Mouse (Mus musculus) liver, postnatal 0 days (tissue): Measurements from ENCODE around the gene Olfr110. TPM values are rescaled to one million over a fixed set of nuclear protein-coding genes. Genes with fewer than 3 reads are reported as not detected.
"Not testable (repeated sequence)": the region's sequence is repeated elsewhere in the genome, so short reads cannot be mapped to it uniquely, and the experiment has no call there.

ENCODE experiments used
- ATAC-seq: fragments of 200-750 bp; cut with Nextera tagmentation; 2 replicates; pipeline ENCODE4 v1.8.0; 2017; ENCODE audit warnings: mild to moderate bottlenecking, moderate library complexity
- DNase-seq: peaks from one replicate; pipeline ENCODE4 v3.0.0-alpha.2; 2016
- H3K27ac ChIP-seq: fragments of 300-500 bp; sonication (generic); 2 replicates; pipeline ENCODE4 v1.5.1; 2014; ENCODE audit warnings: antibody characterized with exemption, moderate library complexity, mild to moderate bottlenecking, low read depth
- H3K27me3 ChIP-seq: fragments of 300-500 bp; sonication (generic); 2 replicates; pipeline ENCODE4 v1.6.1; 2014; ENCODE audit warnings: low read length, control low read depth, mixed read lengths; ENCODE audit not compliant: insufficient read depth
- H3K36me3 ChIP-seq: fragments of 300-500 bp; sonication (generic); replicated peaks from 2 replicates; pipeline ENCODE4 v1.6.1; 2014; ENCODE audit warnings: mild to moderate bottlenecking, control low read depth, low read length, moderate library complexity, mixed read lengths; ENCODE audit not compliant: insufficient read depth
- H3K4me1 ChIP-seq: fragments of 300-500 bp; sonication (generic); 2 replicates; pipeline ENCODE4 v1.6.1; 2014; ENCODE audit warnings: antibody characterized with exemption, mild to moderate bottlenecking, control low read depth; ENCODE audit not compliant: insufficient read depth
- H3K4me2 ChIP-seq: fragments of 300-500 bp; sonication (generic); 2 replicates; pipeline ENCODE4 v1.6.1; 2014; ENCODE audit warnings: low read depth, mild to moderate bottlenecking, low read length, moderate library complexity, mixed read lengths
- H3K4me3 ChIP-seq: fragments of 300-500 bp; sonication (generic); 2 replicates; pipeline ENCODE4 v1.5.1; 2014; ENCODE audit warnings: low read depth, low read length
- H3K9ac ChIP-seq: fragments of 300-500 bp; sonication (generic); replicated peaks from 2 replicates; pipeline ENCODE4 v1.6.1; 2014; ENCODE audit warnings: mild to moderate bottlenecking, moderate library complexity
- H3K9me3 ChIP-seq: fragments of 300-500 bp; sonication (generic); 2 replicates; pipeline ENCODE4 v1.6.1; 2016; ENCODE audit warnings: mild to moderate bottlenecking, control low read depth, low read length, mixed read lengths
- CTCF ChIP-seq: sonication (generic); IDR thresholded peaks from 2 replicates; pipeline ENCODE4 v1.5.1; 2016; ENCODE audit warnings: antibody characterized with exemption, low read depth
- EP300 ChIP-seq: IDR thresholded peaks from 2 replicates; pipeline ENCODE4 v1.6.1; 2016; ENCODE audit warnings: antibody characterized with exemption, low read depth, mild to moderate bottlenecking
- whole genome bisulfite sequencing: fragments of 180-500 bp; shearing (Covaris S2); extraction: QIAGEN DNeasy Blood & Tissue Kit; methylation state at CpG from one replicate; pipeline ENCODE4 v1.1.7; 2014; ENCODE audit not compliant: insufficient replicate concordance; 5-methylcytosine and 5-hydroxymethylcytosine counted together
- polyA plus RNA-seq: library from polyadenylated mRNA; unstranded; fragments of >200 nt; fragmentation: Nextera tagmentation; extraction: Ambion mirVana; gene quantifications from 2 replicates; pipeline ENCODE4 v1.2.1, GENCODE M21; 2015

Olfr110 gene
- polyA plus RNA-seq, 1 experiment from 2014 or later = not detected

DNA sequence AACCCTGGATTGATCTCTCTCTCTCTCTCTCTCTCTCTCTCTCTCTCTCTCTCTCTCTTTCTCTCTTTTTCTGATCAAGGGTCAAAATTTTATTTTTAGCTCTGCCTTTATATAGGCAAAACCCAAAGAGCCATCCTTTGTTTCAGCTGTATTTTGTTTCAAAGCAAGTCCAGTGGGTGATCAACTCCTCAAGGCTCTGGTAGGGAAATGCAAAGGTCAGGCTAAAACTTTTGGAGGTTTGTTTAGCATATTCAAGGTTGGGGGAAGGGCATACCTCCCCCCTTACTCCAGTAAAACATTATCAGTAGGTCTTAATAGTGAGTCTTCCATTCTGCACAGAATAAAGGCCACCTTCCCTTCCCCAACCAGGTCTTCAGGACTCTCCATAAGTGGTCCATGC lies 42.9 kb downstream of the Olfr110 start:
- Histone ChIP-seq H3K27ac (no peak overlapping the region), H3K4me1 (no peaks in the 10 kb centered on the region), H3K9ac (no peak overlapping the region), H3K36me3 (no peaks in the 10 kb centered on the region), H3K27me3 (no peaks in the 10 kb centered on the region), H3K9me3 (no peaks in the 10 kb centered on the region), H3K4me2 (no peak overlapping the region), H3K4me3 (no peak overlapping the region)
- DNase-seq (no peak), ATAC-seq (no peak)
- no peak for TF ChIP-seq CTCF
- TF ChIP-seq EP300 = no peak

DNA sequence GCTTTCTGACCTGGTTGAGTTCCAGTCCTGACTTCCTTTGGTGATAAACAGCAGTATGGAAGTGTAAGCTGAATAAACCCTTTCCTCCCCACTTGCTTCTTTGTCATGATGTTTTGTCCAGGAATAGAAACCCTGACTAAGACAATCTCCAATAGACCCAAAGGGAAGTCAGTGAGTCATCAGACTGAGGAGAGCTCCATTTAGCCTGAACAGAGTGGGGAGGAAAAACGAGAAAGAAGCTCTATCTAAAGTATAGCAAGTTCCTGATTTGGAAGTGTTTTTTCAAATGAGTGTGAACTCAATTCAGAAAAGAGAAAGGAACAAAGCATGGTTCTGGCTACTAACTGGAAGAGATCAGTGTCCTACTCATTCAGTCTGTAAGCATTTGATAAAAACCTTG lies 46.1 kb downstream of the Olfr110 start:
- H3K4me1 ChIP-seq, H3K9ac ChIP-seq, H3K27me3 ChIP-seq, H3K9me3 ChIP-seq, H3K36me3 ChIP-seq, H3K4me2 ChIP-seq, ATAC-seq, DNase-seq, H3K27ac ChIP-seq, H3K4me3 ChIP-seq: not testable (repeated sequence)
- 25% methylated on average over 1 of the region's 1 CpGs for WGBS

DNA sequence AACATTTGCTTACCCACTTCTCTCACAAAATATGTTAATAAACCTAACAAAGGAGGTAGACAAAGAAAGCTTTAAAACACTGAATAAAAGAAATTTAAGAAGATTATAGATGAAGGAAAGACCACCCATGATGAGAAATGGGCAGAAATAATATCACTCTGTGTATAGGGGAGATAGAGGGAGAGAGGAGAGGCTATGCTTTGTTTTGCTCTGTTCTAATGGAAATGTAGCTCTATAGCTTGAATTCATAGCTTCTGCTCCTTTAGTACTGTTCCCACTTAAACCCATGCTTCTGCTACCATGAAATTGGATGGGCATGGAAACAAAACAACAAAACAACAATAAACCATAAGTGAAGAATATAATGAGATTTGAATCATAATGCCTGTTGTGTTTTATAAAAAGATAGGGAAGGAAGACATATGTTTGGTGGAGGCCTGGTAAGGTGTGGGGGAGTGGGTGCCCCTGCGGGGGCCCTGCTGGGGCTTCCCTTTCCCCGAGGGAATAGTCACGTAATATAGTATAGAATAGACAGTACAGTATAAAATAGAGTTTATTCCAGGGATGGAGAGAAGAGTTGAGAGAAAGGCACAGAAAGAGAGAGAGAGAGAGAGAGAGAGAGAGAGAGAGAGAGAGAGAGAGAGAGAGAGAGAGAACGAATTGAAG lies 49.3 kb downstream of the Olfr110 start:
- H3K9me3 ChIP-seq = no peaks in the 10 kb centered on the region
- no peaks in the 10 kb centered on the region for H3K36me3 ChIP-seq
- H3K4me1 ChIP-seq = no peaks in the 10 kb centered on the region
- H3K9ac ChIP-seq = no peak overlapping the region
- DNase-seq (no peak), ATAC-seq (no peak)
- H3K4me2 ChIP-seq = no peak overlapping the region
- no peak overlapping the region for H3K27ac ChIP-seq
- 73% methylated on average over 4 of the region's 4 CpGs for WGBS
- no peaks in the 10 kb centered on the region for H3K27me3 ChIP-seq
- no peak for TF ChIP-seq CTCF
- TF ChIP-seq EP300 = no peak
- H3K4me3 ChIP-seq = no peak overlapping the region

DNA sequence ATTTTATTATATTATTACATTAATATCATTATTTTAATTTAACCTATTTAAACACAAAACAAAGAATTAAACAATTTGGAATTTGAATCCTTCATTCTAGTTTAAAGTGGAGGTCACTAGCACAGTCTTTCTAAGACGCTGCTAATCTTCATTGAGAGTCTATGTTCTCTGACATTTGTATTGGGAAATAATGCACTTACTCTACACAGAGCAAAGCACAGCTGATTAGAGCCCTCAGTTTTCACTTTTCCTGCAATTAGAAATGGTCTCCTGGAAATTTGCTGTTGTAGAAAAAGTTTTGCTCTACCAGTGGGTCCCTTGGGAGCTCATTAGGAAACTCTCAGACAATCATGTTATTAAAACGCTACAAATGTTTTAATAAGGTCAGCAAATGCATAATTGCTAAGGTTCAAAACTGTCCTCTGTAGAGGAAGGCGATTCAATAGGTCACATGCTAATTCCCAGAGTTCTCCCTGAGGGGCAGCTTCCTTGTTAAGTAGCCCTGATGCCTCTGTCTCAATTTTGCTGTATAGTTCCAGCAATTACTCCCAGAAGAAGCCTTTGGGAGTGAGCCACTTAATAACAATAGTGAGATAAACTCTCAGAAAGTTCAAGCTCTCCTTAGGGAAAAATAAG lies 51.6 kb downstream of the Olfr110 start:
- TF ChIP-seq EP300 (no peak), CTCF (no peak)
- H3K9ac ChIP-seq = no peak overlapping the region
- no peak for DNase-seq
- WGBS = 48% methylated on average over 3 of the region's 3 CpGs
- no peaks in the 10 kb centered on the region for H3K27me3 ChIP-seq
- no peak overlapping the region for H3K27ac ChIP-seq
- H3K9me3 ChIP-seq = no peaks in the 10 kb centered on the region
- H3K36me3 ChIP-seq = no peaks in the 10 kb centered on the region
- H3K4me1 ChIP-seq = no peaks in the 10 kb centered on the region
- H3K4me3 ChIP-seq = no peak overlapping the region
- ATAC-seq = no peak
- H3K4me2 ChIP-seq = no peak overlapping the region

Other genes starting within 250 kb of the Olfr110 start
- gene Olfr98, start 228.7 kb upstream of the Olfr110 start, polyA plus RNA-seq = not detected in 2 replicates
- 4.5 and 4.6 TPM in 2 replicates for gene H2-M3, start 222.2 kb upstream of the Olfr110 start, polyA plus RNA-seq
- gene Olfr99, start 209.0 kb upstream of the Olfr110 start, polyA plus RNA-seq = not detected in 2 replicates
- gene Olfr101, start 188.2 kb upstream of the Olfr110 start, polyA plus RNA-seq = not detected in 2 replicates
- not detected in 2 replicates for gene Olfr102, start 175.4 kb upstream of the Olfr110 start, polyA plus RNA-seq
- gene Olfr103, start 152.8 kb upstream of the Olfr110 start, polyA plus RNA-seq = not detected in 2 replicates
- not detected in 2 replicates for gene Olfr104-ps, start 132.9 kb upstream of the Olfr110 start, polyA plus RNA-seq
- gene Olfr105-ps, start 113.4 kb upstream of the Olfr110 start, polyA plus RNA-seq = not detected in 2 replicates
- gene Olfr106-ps, start 102.1 kb upstream of the Olfr110 start, polyA plus RNA-seq = not detected in 2 replicates
- gene Olfr107, start 93.2 kb upstream of the Olfr110 start, polyA plus RNA-seq = not detected in 2 replicates
- gene Olfr108, start 47.0 kb upstream of the Olfr110 start, polyA plus RNA-seq = not detected in 2 replicates
- not detected in 2 replicates for gene Olfr109, start 33.6 kb upstream of the Olfr110 start, polyA plus RNA-seq
- gene H2-M2, start 8.9 kb upstream of the Olfr110 start, polyA plus RNA-seq = not detected in 2 replicates
- gene Olfr111, start 15.6 kb downstream of the Olfr110 start, polyA plus RNA-seq = not detected in 2 replicates
- gene Olfr112, start 77.0 kb downstream of the Olfr110 start, polyA plus RNA-seq = not detected in 2 replicates
- not detected in 2 replicates for gene Olfr113, start 85.2 kb downstream of the Olfr110 start, polyA plus RNA-seq
- not detected in 2 replicates for gene Olfr114, start 100.3 kb downstream of the Olfr110 start, polyA plus RNA-seq
- not detected in 2 replicates for gene Olfr115, start 134.6 kb downstream of the Olfr110 start, polyA plus RNA-seq
- gene Olfr116, start 134.7 kb downstream of the Olfr110 start, polyA plus RNA-seq = not detected in 2 replicates
- not detected in 2 replicates for gene Olfr117, start 171.3 kb downstream of the Olfr110 start, polyA plus RNA-seq
- not detected in 2 replicates for gene Olfr118, start 174.5 kb downstream of the Olfr110 start, polyA plus RNA-seq
- not detected in 2 replicates for gene Olfr119, start 204.1 kb downstream of the Olfr110 start, polyA plus RNA-seq
- not detected in 2 replicates for gene Olfr120, start 229.3 kb downstream of the Olfr110 start, polyA plus RNA-seq